Mouse (Mus musculus) liver, adult 2 months (tissue): Measurements from ENCODE around the gene Shmt2.

ENCODE experiments used
- CTCF ChIP-seq: fragments of 200-500 bp; IDR thresholded peaks from 2 replicates; pipeline ENCODE4 v1.5.1; 2011; ENCODE audit warnings: low read depth, low read length, control low read depth
- POLR2A ChIP-seq: fragments of 200-500 bp; IDR thresholded peaks from 2 replicates; pipeline ENCODE4 v1.6.1; 2011; ENCODE audit warnings: low read length, control low read depth; ENCODE audit not compliant: insufficient read depth; ENCODE audit errors: extremely low read depth

- TF ChIP-seq POLR2A (no peak), CTCF (no peak)
Observed at GRCm38 (mm10) chr10:127546505-127546904, 24.3 kb upstream of the Shmt2 start.
